Mouse (Mus musculus) olfactory bulb, adult 2 months (tissue): ENCODE measurements at regions not wholly inside any gene's neighbourhood (a gene's known extent, or its start where the extent isn't known, plus 50 kb on each side); places are given as distances from the start of the nearest gene placed in this dataset.

Experiments
- CTCF ChIP-seq: fragments of 200-500 bp; IDR thresholded peaks from 2 replicates; pipeline ENCODE4 v1.5.1; 2012; ENCODE audit warnings: low read depth, mild to moderate bottlenecking, low read length, moderate library complexity; ENCODE audit not compliant: insufficient read depth
- POLR2A ChIP-seq: fragments of 200-500 bp; IDR thresholded peaks from 2 replicates; pipeline ENCODE4 v1.6.1; 2012; ENCODE audit warnings: mild to moderate bottlenecking, low read depth, low read length, moderate library complexity; ENCODE audit not compliant: insufficient read depth

DNA sequence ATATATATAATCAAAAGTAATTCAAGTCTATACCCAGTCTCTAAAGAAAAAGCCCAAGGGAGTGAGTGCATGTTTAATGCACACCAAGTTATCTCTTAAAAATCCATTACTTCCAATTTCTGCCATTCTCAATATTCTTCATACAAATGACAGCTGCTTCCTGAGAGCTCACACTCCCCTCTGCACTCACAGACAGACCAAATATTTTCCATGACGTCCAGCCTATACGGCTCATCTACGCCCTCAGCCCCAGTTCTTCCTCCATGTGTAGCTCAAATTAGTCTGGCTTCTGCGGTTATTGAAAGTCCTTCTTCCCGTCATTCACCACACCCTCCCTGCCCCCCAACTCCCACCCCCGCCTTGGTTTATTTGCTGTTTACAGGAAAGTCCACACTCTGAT, 108.1 kb downstream of the Mreg start:
- TF ChIP-seq CTCF (no peak), POLR2A (no peak)
